Mouse (Mus musculus): ENCODE results near the gene Hoxc8.

Gene Hoxc8

DNA sequence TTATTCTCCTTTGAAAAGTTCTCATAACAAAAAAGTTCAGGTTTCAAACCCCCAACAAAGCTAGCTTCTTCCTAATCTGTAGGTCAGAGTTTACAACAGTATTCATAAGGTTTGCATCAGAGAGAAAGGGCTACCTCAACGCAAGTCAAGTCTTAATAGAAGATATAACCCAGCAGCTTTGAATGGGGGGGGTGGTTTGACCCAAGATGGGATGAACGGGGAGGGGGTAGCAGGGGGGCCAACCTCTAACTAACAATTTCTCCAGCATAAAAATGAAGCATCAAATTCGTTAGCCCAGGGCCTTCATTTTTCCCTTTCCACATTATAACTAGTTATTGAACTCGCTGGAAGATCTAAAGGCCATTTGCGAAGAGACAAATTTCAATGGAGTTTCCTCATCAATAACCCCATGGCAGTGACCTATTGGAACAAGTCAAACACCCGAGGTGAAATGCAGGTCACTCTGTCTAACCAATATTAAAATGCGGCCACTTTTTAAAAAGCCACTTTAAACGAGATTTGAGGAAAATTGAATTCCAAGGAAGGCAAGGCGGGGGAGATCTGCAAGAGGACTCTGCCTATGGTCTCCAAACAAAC, 38.6 kb downstream of the Hoxc8 start:
- in situ Hi-C loops (cut with MboI; ENCODE audit: low sequenced_read_pairs), result no loop called here

DNA sequence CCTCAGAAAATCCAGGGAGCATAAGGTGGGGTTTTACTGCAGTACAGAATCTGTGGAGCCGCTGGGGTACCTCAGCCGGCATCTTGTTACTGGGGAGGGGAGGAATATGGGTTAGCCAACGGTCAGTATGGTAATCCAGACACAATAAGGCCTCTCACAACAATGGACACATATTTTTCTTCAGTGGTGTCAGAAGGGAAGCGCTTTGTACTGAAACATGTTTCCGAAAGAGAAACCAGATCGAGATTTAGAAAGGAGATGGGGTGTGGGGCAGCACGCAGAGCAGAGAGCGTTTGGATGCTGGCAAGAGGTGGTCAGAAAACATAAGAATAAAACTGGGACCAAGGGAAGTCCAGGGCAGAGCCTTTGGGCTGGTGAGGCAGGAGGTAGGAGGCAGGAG, 39.7 kb downstream of the Hoxc8 start:
- in situ Hi-C loops (cut with MboI; ENCODE audit: low sequenced_read_pairs), result no loop called here

DNA sequence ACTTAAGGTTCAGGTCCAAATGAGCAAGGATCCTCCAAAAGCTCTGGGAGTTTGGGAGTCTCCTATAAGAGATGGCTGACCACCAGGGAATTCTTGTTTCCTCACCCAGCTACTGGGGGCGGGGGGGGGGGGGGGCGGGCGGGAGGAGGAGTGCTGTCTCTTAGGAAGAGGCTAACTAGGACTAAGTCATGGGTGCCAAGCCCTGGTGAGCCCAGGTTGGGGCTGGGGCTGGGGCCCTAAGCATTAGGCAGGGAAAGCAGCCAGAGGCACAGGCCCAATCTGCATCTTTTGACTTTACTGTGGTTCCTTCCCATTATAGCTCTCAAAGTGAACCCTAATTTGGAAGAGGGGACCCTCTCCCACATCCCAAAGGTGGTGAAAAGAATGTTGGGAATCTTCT, 41.8 kb downstream of the Hoxc8 start:
- in situ Hi-C loops (cut with MboI; ENCODE audit: low sequenced_read_pairs), result no loop called here

DNA sequence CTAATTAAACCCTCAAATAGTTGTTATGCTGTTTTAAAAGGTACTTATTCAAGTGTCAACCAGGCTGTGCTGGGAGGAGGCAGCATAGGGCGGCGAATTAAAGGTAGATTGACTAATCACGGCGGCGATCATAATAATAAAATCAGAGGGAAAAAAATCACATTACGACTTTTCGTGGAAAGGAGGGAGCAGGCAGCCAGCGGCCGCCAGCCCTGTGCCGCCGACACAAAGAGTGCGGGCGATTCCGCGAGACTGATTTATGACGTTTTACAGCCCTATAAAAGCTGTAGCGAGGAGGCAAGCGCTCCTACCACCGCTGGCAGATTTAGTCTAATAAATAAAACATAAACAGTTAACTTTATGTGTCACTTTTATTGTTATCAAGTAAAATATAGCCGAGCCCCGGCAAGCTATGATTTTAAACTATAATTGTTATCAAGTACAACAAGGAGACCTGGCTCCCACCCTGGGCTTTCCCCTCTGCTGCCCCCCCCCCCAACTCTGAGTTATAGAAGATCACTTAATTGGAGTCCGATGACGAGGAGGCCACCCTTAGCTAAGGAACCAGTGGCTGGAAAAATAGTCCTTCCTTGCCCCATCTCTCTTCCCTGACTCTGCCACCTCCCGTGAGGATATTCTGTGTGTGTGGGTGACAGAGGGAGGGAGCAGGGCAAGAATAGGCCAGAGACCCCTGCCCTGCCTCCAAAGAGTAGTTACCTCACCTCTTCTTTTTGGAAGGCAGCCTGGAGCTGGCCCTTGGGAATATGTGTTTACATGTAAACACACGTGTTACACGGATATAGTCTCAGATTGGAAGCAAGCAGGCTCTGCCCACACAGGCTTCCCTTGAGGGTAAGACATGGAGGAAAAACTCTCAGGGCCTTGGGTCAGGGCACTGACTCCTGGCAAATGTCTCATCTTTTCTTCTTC, 42.5 kb downstream of the Hoxc8 start:
- in situ Hi-C loops (cut with MboI; ENCODE audit: low sequenced_read_pairs), result no loop called here

DNA sequence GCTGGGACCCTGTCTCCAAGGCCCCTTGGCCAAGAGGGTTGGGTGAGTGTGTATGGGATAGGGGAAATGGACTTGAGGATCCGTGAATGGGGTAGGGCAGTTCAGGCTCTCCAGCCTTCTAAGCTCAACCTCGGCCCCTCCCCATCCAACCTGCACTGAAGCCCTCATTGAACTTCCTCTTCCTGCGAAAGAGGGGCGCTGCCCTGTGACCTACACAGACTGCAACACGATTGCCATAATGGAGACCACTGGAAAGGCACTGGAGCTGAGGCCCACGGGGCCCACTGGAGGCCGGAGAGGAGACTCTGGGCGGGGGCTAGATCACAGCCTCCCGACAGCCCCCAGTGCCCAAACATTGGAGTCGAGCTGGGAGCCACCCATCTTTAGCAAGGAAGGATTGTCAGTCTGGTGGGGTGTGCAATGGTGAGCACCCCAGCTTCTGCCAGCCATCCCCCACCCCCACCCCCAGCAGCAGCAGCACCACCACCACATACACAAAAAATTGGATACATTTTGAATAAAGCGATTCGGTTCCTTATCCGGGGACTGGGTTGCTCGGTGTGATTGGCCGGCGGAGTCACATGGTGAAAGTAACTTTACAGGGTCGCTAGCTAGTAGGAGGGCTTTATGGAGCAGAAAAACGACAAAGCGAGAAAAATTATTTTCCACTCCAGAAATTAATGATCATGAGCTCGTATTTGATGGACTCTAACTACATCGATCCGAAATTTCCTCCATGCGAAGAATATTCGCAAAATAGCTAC, 43.8 kb downstream of the Hoxc8 start:
- in situ Hi-C loops (cut with MboI; ENCODE audit: low sequenced_read_pairs), result no loop called here

DNA sequence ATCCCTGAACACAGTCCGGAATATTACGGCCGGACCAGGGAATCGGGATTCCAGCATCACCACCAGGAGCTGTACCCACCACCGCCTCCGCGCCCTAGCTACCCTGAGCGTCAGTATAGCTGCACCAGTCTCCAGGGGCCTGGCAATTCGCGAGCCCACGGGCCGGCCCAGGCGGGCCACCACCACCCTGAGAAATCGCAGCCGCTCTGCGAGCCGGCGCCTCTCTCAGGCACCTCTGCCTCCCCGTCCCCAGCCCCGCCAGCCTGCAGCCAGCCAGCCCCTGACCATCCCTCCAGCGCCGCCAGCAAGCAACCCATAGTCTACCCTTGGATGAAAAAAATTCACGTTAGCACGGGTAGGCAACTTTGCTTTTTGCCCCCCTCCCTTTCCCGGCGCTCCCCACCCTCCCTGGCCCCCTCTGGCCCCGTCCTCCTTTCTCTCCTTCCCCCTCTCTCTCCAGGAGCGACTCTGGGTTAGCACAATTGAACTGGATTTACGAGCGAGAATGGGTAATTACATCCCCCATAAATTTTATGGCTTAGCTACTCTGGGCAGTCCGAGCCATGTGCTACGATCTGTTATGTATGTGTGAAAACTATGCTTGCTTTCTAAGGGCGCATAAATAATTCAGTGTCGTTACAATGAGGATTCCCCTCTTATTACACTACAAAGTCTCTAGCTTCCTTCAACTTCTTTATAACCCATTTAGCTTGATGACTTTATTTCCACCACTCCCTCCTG, 44.6 kb downstream of the Hoxc8 start:
- in situ Hi-C loops (cut with MboI; ENCODE audit: low sequenced_read_pairs), result no loop called here

DNA sequence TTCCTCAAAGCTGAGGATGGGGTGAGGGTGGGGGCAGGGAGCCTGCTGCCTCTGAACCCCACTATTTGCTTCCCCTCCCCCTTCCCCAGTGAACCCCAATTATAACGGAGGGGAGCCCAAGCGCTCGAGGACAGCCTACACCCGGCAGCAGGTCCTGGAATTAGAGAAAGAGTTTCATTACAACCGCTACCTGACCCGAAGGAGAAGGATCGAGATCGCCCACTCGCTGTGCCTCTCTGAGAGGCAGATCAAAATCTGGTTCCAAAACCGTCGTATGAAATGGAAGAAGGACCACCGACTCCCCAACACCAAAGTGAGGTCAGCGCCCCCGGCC, 45.1 kb downstream of the Hoxc8 start:
- in situ Hi-C loops (cut with MboI; ENCODE audit: low sequenced_read_pairs), result no loop called here

DNA sequence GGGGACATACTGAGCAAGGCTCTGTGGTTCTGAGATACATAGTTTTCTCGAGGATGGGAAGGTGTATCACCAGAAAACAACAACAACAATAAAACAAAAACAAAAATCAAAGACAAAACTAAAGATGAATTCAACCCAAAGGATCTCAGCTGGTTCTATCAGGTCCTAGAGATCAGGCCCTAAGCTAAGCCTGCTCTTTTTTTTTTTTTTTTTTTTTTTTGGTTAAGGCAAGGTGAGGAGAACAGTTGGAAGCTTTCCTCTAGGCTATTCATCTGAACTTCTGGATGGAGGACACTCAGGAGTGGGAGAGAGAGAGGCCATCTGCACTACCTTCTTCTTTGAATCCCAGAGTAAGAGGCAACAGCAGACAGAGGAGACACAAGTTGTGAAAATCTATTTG, 47.2 kb downstream of the Hoxc8 start:
- in situ Hi-C loops (cut with MboI; ENCODE audit: low sequenced_read_pairs), result no loop called here

DNA sequence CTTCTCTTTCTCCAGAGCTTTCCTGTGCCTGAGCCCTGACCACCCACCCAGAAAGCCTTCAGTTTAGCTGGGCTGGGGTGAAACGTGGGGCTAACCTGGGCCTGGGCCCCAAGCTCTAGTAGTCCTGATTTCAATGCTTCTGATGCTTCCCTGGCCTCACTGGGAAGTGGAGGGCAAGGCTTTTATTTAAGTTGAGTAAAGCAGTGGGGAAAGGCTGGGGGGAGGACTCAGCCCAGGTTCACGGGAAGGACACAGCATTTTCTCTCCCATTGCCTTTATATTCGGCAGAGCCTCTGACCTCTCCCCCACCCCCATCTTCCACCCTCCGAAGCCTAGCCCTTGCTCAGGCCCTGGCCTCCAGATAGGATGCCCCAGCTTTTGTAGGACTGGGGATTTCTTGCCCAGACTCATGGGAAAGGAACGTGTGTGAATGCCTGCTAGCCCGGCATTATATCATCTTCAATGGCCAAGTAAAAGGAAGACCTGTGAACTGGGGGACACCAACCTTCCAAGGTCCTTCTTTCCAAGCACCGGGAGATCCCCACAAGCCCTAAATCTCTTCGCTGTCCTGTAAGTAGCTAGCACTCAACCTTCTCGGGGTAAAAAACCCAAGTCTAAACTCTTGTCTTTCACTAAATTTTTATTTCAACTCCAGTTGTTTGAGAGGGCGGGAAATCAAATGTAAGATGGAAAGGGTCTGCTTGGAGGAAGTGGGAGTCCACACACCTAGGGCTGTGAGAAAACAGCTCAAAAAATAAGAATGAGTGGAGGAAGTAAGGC, 48.5 kb downstream of the Hoxc8 start:
- in situ Hi-C loops (cut with MboI; ENCODE audit: low sequenced_read_pairs), result no loop called here

DNA sequence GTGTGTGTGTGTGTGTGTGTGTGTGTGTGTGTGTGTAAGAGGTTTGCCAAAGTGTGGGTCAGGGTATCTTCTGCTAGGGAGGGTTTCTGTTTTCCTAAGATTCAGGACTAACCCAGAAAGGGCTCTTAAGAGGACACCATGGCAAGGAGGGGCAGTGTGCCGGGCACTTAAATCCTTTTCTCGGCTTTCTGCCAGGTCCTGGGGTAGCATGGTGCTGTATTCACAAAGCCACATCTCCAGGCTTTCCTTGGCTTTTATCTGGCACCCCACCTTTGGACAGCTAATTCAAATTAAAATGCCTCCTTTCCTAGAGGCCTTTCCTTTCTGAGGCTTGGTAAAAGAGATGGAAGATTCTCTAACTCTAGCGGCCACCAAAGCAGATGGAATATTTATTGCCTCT, 49.2 kb downstream of the Hoxc8 start:
- in situ Hi-C loops (cut with MboI; ENCODE audit: low sequenced_read_pairs), result no loop called here

DNA sequence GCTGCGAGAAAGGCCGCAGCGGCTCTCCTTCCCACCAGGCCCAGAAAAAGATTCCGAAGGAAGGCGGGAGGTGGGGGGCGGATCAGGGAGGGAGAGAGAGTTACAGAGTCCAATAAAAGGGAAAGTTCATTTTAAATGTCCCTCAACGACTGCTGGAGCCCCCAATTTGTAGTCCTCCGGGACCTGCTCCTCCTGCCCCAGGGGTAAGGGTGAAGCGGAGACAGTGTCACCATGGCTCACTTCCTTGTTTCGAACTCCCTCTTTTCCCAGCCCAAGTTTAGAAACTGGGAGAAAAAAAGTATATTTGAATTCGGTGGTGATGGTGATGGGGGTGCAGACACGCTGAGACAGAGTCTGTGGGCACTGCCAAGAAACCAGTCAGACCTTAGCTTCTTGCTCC, 50.2 kb downstream of the Hoxc8 start:
- in situ Hi-C loops (cut with MboI; ENCODE audit: low sequenced_read_pairs), result no loop called here

DNA sequence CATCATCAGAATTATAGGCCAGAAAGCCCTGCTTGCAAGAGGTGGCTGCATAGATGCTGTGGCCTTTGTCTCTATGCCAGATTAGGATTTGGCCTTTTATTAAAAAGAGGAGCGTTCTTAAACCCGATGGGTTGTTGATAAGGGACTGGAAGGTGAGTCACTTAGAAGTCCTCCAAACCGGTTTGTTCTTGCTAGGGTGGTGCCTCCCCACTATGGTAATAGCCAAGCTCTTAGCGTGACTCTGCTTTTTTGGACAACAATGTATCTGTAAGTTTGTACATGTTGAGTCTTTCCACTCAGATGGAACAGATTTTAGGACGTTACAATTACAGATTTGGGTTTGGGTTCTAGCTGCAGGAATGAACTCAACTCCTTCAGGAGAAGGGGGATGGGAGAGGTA, 51.2 kb downstream of the Hoxc8 start:
- in situ Hi-C loops (cut with MboI; ENCODE audit: low sequenced_read_pairs), result no loop called here

DNA sequence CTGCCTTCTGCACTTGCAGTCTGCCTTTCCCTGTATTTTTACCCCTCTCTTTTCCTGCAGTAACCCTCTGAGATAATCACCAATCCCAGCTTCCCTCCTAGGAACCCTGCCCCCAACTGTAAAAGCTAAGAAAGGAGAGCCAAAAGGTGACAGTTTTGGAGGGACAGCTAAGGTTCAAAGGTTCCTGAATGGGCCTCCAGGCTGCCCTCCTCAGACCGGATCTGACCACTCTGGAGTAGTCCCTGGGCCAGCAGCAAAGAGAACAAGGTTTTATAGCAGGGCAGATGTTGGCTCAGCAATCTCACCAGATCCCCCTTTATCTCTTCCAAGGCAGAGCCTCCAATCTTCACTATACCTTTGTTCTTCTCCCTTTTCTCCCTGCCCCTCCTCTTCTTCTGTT, 51.8 kb downstream of the Hoxc8 start:
- in situ Hi-C loops (cut with MboI; ENCODE audit: low sequenced_read_pairs), result no loop called here

All from CH12F3 (cell line).